In the genomic region with DNA sequence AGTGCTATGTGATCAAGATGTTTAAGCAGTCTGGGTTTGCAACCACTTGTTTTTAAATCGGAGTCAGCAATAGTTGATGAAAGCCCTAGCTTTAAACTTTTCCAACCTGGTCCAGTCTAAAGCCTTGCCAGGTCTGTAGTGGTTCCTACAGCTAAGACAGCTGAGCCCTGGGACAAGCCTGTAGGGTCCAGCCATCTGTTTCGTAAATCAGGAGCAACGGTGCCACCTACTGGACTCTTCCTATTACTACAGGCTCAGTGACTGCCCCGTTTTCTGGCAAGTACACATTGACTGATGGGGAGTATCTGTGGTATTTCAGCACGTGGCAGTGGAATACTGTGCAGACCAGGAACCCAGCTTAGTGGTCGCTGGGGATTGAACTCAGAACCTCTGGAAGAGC, we compare ENCODE assay signal across 8 mouse cellular contexts. TPM values are rescaled to one million over a fixed set of nuclear protein-coding genes. Genes with fewer than 3 reads are reported as not detected.
DNase-seq lines count a peak whose midpoint lies in the region; ATAC-seq and TF ChIP-seq lines count a peak whose summit lies in the region.

No protein-coding gene starts in this region.

- ATAC-seq in embryonic facial prominence, embryonic 13.5 days (ENCODE audit: insufficient number of reproducible peaks, insufficient read depth, low FRiP score, low TSS enrichment, low read depth) = peak; percentile 63
- peak; percentile 60; the same call in 1 of the 2 replicates for ATAC-seq in limb, embryonic 13.5 days (ENCODE audit: low FRiP score, low read depth)
- peak; percentile 69 for ATAC-seq in midbrain, embryonic 16.5 days

- H3K4me1 ChIP-seq in embryonic facial prominence, embryonic 13.5 days = peaks cover 40% of the 10 kb centered on the region
- H3K4me1 ChIP-seq in heart, adult 2 months (ENCODE audit: control insufficient read depth, insufficient read depth, low read length) = peaks cover 10% of the 10 kb centered on the region
- peaks cover 32% of the 10 kb centered on the region for H3K4me1 ChIP-seq in limb, embryonic 13.5 days
- H3K4me1 ChIP-seq in midbrain, embryonic 16.5 days (ENCODE audit: control insufficient read depth, insufficient read depth, low read length) = peaks cover 10% of the 10 kb centered on the region

- peaks cover 4% of the 10 kb centered on the region; the same call in 1 of the 2 replicates for H3K79me2 ChIP-seq in heart, adult 2 months (replicated peaks; ENCODE audit: control insufficient read depth, insufficient read depth, low read length)

- peak; percentile 96 for TF ChIP-seq CTCF in heart, adult 2 months (IDR thresholded peaks at IDR 0.05)

- H3K9ac ChIP-seq in embryonic facial prominence, embryonic 13.5 days = 0 out of 2 replicates have a peak overlapping the region, but pooled peaks have one; percentile 51
- H3K9ac ChIP-seq in heart, adult 2 months (ENCODE audit: low read depth, low read length) = no peak overlapping the region
- no peak overlapping the region for H3K9ac ChIP-seq in limb, embryonic 13.5 days
- no peak overlapping the region for H3K9ac ChIP-seq in midbrain, embryonic 16.5 days (ENCODE audit: low read depth, low read length)

- H3K27ac ChIP-seq in embryonic facial prominence, embryonic 13.5 days = peak overlapping the region; percentile 30; the same call in 1 of the 2 replicates
- peak overlapping the region; percentile 34; the same call in 1 of the 2 replicates for H3K27ac ChIP-seq in heart, adult 2 months
- no peak overlapping the region; the same call in 1 of the 2 replicates for H3K27ac ChIP-seq in limb, embryonic 13.5 days
- no peak overlapping the region for H3K27ac ChIP-seq in midbrain, embryonic 16.5 days (ENCODE audit: low read length)

- H3K9me3 ChIP-seq in embryonic facial prominence, embryonic 13.5 days = no peaks in the 10 kb centered on the region
- H3K9me3 ChIP-seq in limb, embryonic 13.5 days = no peaks in the 10 kb centered on the region
- H3K9me3 ChIP-seq in midbrain, embryonic 16.5 days (replicated peaks; ENCODE audit: control insufficient read depth, low read length, poor library complexity, severe bottlenecking) = no peaks in the 10 kb centered on the region

- 7% methylated on average over 6 of the region's 6 CpGs for WGBS in embryonic facial prominence, embryonic 13.5 days
- 9% methylated on average over 6 of the region's 6 CpGs for WGBS in heart, adult 2 months
- WGBS in limb, embryonic 13.5 days = 3% methylated on average over 6 of the region's 6 CpGs
- 6% methylated on average over 6 of the region's 6 CpGs for WGBS in midbrain, embryonic 16.5 days

- peak; percentile 80; the same call in 1 of the 2 replicates for TF ChIP-seq EP300 in heart, adult 2 months (IDR thresholded peaks at IDR 0.05; ENCODE audit: insufficient read depth, low read depth, low read length)

- peak; percentile 53 for DNase-seq in 3134 (ENCODE audit: extremely low read depth, insufficient read length, low spot score)
- peak; percentile 88 for DNase-seq in adrenal gland, postnatal 14 days
- peak; percentile 64 to 79 for DNase-seq in heart, adult 2 months
- DNase-seq in kidney, adult 8-10 months = peak; percentile 83 to 89
- peak; percentile 61 to 70 for DNase-seq in spleen, postnatal 36 days (ENCODE audit: low spot score in 2 of 2)

- intact Hi-C loops in heart, adult 2 months (cut with DNase I) = loop anchor here (1.0 to 10.0 kb wide), 2 partner anchors 48 to 139 kb away; a partner anchor contains a TSS

- H3K4me3 ChIP-seq in embryonic facial prominence, embryonic 13.5 days = no peak overlapping the region
- H3K4me3 ChIP-seq in heart, adult 2 months = no peak overlapping the region
- H3K4me3 ChIP-seq in limb, embryonic 13.5 days = no peak overlapping the region
- H3K4me3 ChIP-seq in midbrain, embryonic 16.5 days (ENCODE audit: low read depth, low read length) = no peak overlapping the region

- TF ChIP-seq POLR2A in heart, adult 2 months (IDR thresholded peaks at IDR 0.05; ENCODE audit: insufficient read depth, low read depth, low read length) = no peak

- H3K27me3 ChIP-seq in embryonic facial prominence, embryonic 13.5 days = no peaks in the 10 kb centered on the region
- no peaks in the 10 kb centered on the region for H3K27me3 ChIP-seq in heart, adult 2 months (ENCODE audit: control insufficient read depth, insufficient read depth, low read length)
- no peaks in the 10 kb centered on the region for H3K27me3 ChIP-seq in limb, embryonic 13.5 days
- H3K27me3 ChIP-seq in midbrain, embryonic 16.5 days (ENCODE audit: control insufficient read depth, insufficient read depth, low read depth, low read length) = no peaks in the 10 kb centered on the region

- 0 out of 2 replicates have a peak, but pooled peaks cover 3% of the 10 kb centered on the region for H3K36me3 ChIP-seq in embryonic facial prominence, embryonic 13.5 days
- no peaks in the 10 kb centered on the region for H3K36me3 ChIP-seq in heart, adult 2 months (ENCODE audit: control insufficient read depth, insufficient read depth, low read length)
- no peaks in the 10 kb centered on the region for H3K36me3 ChIP-seq in limb, embryonic 13.5 days
- H3K36me3 ChIP-seq in midbrain, embryonic 16.5 days (ENCODE audit: control insufficient read depth, insufficient read depth, low read length) = no peaks in the 10 kb centered on the region

- no peak overlapping the region for H3K4me2 ChIP-seq in embryonic facial prominence, embryonic 13.5 days
- H3K4me2 ChIP-seq in limb, embryonic 13.5 days (replicated peaks) = no peak overlapping the region
- H3K4me2 ChIP-seq in midbrain, embryonic 16.5 days (ENCODE audit: low read length) = no peak overlapping the region

RNA-seq across cellular contexts. Expression of a gene that starts 47.5 kb away (rescaled TPM):
- 19.0 and 23.6 TPM in 2 replicates for total RNA-seq in adrenal gland, postnatal 14 days (2021)
- 38.5 and 39.3 TPM in 2 replicates for polyA plus RNA-seq in embryonic facial prominence, embryonic 13.5 days (2015; fragmentation: Nextera tagmentation; extraction: Ambion mirVana)
- 10 to 100 TPM; 10.6 to 11.0 TPM for total RNA-seq in heart, adult 2 months (2021)
- polyA plus RNA-seq in heart, adult 2 months (2012; rRNA removed) = 8.7 and 9.0 TPM in 2 replicates
- 36.4 and 38.8 TPM in 2 replicates for polyA plus RNA-seq in limb, embryonic 13.5 days (2015; fragmentation: Nextera tagmentation; extraction: Ambion mirVana)
- polyA plus RNA-seq in midbrain, embryonic 16.5 days (2015; fragmentation: Nextera tagmentation; extraction: Ambion mirVana) = 19.0 and 22.5 TPM in 2 replicates

RNA-seq across cellular contexts. Expression of a gene that starts 48.7 kb away (rescaled TPM):
- 93.2 and 103 TPM in 2 replicates for total RNA-seq in adrenal gland, postnatal 14 days (2021)
- polyA plus RNA-seq in embryonic facial prominence, embryonic 13.5 days (2015; fragmentation: Nextera tagmentation; extraction: Ambion mirVana) = 139 and 160 TPM in 2 replicates
- total RNA-seq in heart, adult 2 months (2021) = 10 to 100 TPM; 82.1 to 90.5 TPM
- 73.3 and 104 TPM in 2 replicates for polyA plus RNA-seq in heart, adult 2 months (2012; rRNA removed)
- 145 and 152 TPM in 2 replicates for polyA plus RNA-seq in limb, embryonic 13.5 days (2015; fragmentation: Nextera tagmentation; extraction: Ambion mirVana)
- 378 and 383 TPM in 2 replicates for polyA plus RNA-seq in midbrain, embryonic 16.5 days (2015; fragmentation: Nextera tagmentation; extraction: Ambion mirVana)

RNA-seq across cellular contexts. Expression of a gene that starts 57.3 kb away (rescaled TPM):
- 39.3 and 44.9 TPM in 2 replicates for total RNA-seq in adrenal gland, postnatal 14 days (2021)
- 16.7 and 17.6 TPM in 2 replicates for polyA plus RNA-seq in embryonic facial prominence, embryonic 13.5 days (2015; fragmentation: Nextera tagmentation; extraction: Ambion mirVana)
- total RNA-seq in heart, adult 2 months (2021) = 10 to 100 TPM; 39.2 to 39.8 TPM
- polyA plus RNA-seq in heart, adult 2 months (2012; rRNA removed) = 17.2 and 24.1 TPM in 2 replicates
- polyA plus RNA-seq in limb, embryonic 13.5 days (2015; fragmentation: Nextera tagmentation; extraction: Ambion mirVana) = 13.6 and 14.2 TPM in 2 replicates
- polyA plus RNA-seq in midbrain, embryonic 16.5 days (2015; fragmentation: Nextera tagmentation; extraction: Ambion mirVana) = 25.9 and 26.8 TPM in 2 replicates

Comparison
In these comparisons a context has a peak if more than half of its experiments do, and no peak if none do; other contexts are left out.
1. H3K27ac ChIP-seq: peak in embryonic facial prominence, embryonic 13.5 days (single experiment) and heart, adult 2 months (single experiment); none in limb, embryonic 13.5 days (single experiment) and midbrain, embryonic 16.5 days (single experiment).
2. Peak in every context shown above with its lines, with median percentiles within 50 percentile points of each other: DNase-seq and ATAC-seq.